Mouse (Mus musculus) bone marrow macrophage, adult 2 months (primary cell): Measurements from ENCODE around the gene Qpct.

Experiments
- CTCF ChIP-seq: IDR thresholded peaks from 2 replicates; pipeline ENCODE4 v1.5.1; 2012; ENCODE audit warnings: low read depth, mild to moderate bottlenecking, low read length, moderate library complexity
- POLR2A ChIP-seq: IDR thresholded peaks from 2 replicates; pipeline ENCODE4 v1.6.1; 2012; ENCODE audit warnings: mild to moderate bottlenecking, low read depth, low read length, borderline replicate concordance

DNA sequence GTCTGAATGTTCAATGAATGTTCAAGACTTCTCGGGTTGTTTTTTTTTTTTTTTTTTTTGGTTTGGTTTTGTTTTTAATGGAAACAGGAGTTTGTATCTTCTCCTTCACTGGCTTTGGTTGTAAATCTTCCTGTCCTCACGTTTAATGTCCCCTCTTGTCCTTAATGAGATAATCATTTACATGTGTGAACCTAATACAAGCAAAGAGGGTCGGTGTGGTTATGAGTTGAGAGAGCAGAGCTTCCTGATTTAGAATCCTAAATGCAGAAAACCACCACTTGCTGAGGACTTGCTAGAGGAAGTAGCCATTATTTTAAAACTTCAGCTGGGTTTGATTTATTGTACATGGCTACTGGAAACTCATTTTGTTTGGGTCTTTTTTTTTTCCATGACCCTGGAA, 29.0 kb upstream of the Qpct start:
- TF ChIP-seq POLR2A: no peak
- no peak for TF ChIP-seq CTCF
